Mouse (Mus musculus): Measurements from ENCODE around the gene Dgki. TPM values are rescaled to one million over a fixed set of nuclear protein-coding genes. Genes with fewer than 3 reads are reported as not detected.

Dgki gene
- polyA plus RNA-seq, 1 experiment from 2014 or later = 7.6 TPM

GRCm38 (mm10) chr6:37261236-37261852 is 38.6 kb downstream of the Dgki start:
- 0 out of 2 replicates have a peak, but pooled peaks cover 6% of the 10 kb centered on the region for H3K36me3 ChIP-seq (ENCODE audit: control insufficient read depth, insufficient read depth, low read length)
- no peaks in the 10 kb centered on the region for H3K9me3 ChIP-seq (replicated peaks; ENCODE audit: control insufficient read depth, low read length, poor library complexity, severe bottlenecking)
- H3K27ac ChIP-seq (ENCODE audit: low read length) = no peak overlapping the region
- H3K27me3 ChIP-seq (ENCODE audit: control insufficient read depth, insufficient read depth, low read depth, low read length) = no peaks in the 10 kb centered on the region
- no peak overlapping the region for H3K9ac ChIP-seq (ENCODE audit: low read depth, low read length)
- no peak overlapping the region for H3K4me3 ChIP-seq (ENCODE audit: low read depth, low read length)
- WGBS = 88% methylated on average over 10 of the region's 10 CpGs
- ATAC-seq = no peak
- H3K4me2 ChIP-seq (ENCODE audit: low read length) = no peak overlapping the region
- no peaks in the 10 kb centered on the region for H3K4me1 ChIP-seq (ENCODE audit: control insufficient read depth, insufficient read depth, low read length)

- Histone ChIP-seq H3K27ac (ENCODE audit: low read length) (no peak overlapping the region), H3K9me3 (replicated peaks; ENCODE audit: control insufficient read depth, low read length, poor library complexity, severe bottlenecking) (no peaks in the 10 kb centered on the region), H3K4me3 (ENCODE audit: low read depth, low read length) (no peak overlapping the region), H3K4me2 (ENCODE audit: low read length) (no peak overlapping the region), H3K9ac (ENCODE audit: low read depth, low read length) (no peak overlapping the region), H3K27me3 (ENCODE audit: control insufficient read depth, insufficient read depth, low read depth, low read length) (no peaks in the 10 kb centered on the region), H3K4me1 (ENCODE audit: control insufficient read depth, insufficient read depth, low read length) (no peaks in the 10 kb centered on the region), H3K36me3 (ENCODE audit: control insufficient read depth, insufficient read depth, low read length) (no peaks in the 10 kb centered on the region)
- ATAC-seq = no peak
- 88% methylated on average over 7 of the region's 7 CpGs for WGBS
Measured at GRCm38 (mm10) chr6:37258662-37259061, 41.3 kb downstream of the Dgki start.

- no peaks in the 10 kb centered on the region for H3K36me3 ChIP-seq (ENCODE audit: control insufficient read depth, insufficient read depth, low read length)
- no peaks in the 10 kb centered on the region for H3K4me1 ChIP-seq (ENCODE audit: control insufficient read depth, insufficient read depth, low read length)
- H3K27ac ChIP-seq (ENCODE audit: low read length) = no peak overlapping the region
- H3K27me3 ChIP-seq (ENCODE audit: control insufficient read depth, insufficient read depth, low read depth, low read length) = no peaks in the 10 kb centered on the region
- 59% methylated on average over 8 of the region's 8 CpGs for WGBS
- no peak overlapping the region for H3K9ac ChIP-seq (ENCODE audit: low read depth, low read length)
- H3K9me3 ChIP-seq (replicated peaks; ENCODE audit: control insufficient read depth, low read length, poor library complexity, severe bottlenecking) = no peaks in the 10 kb centered on the region
- no peak overlapping the region for H3K4me3 ChIP-seq (ENCODE audit: low read depth, low read length)
- ATAC-seq = no peak
- H3K4me2 ChIP-seq (ENCODE audit: low read length) = no peak overlapping the region
Measured at GRCm38 (mm10) chr6:37254144-37254543, 45.8 kb downstream of the Dgki start.

- Histone ChIP-seq H3K4me1 (ENCODE audit: control insufficient read depth, insufficient read depth, low read length) (no peaks in the 10 kb centered on the region), H3K4me3 (ENCODE audit: low read depth, low read length) (no peak overlapping the region), H3K4me2 (ENCODE audit: low read length) (no peak overlapping the region), H3K36me3 (ENCODE audit: control insufficient read depth, insufficient read depth, low read length) (no peaks in the 10 kb centered on the region), H3K27me3 (ENCODE audit: control insufficient read depth, insufficient read depth, low read depth, low read length) (no peaks in the 10 kb centered on the region), H3K9ac (ENCODE audit: low read depth, low read length) (no peak overlapping the region), H3K27ac (ENCODE audit: low read length) (no peak overlapping the region), H3K9me3 (replicated peaks; ENCODE audit: control insufficient read depth, low read length, poor library complexity, severe bottlenecking) (no peaks in the 10 kb centered on the region)
- ATAC-seq = no peak
- 92% methylated on average over 4 of the region's 4 CpGs for WGBS
Measured at GRCm38 (mm10) chr6:37252536-37252935, 47.4 kb downstream of the Dgki start.

DNA sequence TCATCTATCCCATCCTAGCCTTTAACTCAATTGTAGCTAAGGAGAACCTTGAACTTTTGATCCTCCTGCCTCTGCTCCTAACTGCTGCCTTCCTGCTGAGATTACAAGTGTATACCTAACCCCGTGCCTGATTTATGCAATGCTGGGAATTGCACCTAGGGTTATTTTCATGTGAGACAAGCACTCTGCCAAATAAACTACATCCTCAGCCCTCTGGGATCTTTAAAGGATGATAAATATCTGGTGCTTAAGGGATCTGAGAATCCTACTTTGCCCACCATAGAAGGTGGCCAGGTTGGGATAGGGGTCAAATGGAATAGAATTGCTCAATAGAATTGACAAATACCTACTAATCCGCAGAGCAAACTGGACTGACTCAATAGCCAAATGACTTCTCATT is 49.3 kb downstream of the Dgki start:
- no peak overlapping the region for H3K9ac ChIP-seq (ENCODE audit: low read depth, low read length)
- no peaks in the 10 kb centered on the region for H3K36me3 ChIP-seq (ENCODE audit: control insufficient read depth, insufficient read depth, low read length)
- H3K4me1 ChIP-seq (ENCODE audit: control insufficient read depth, insufficient read depth, low read length) = 0 out of 2 replicates have a peak, but pooled peaks cover 2% of the 10 kb centered on the region
- H3K27me3 ChIP-seq (ENCODE audit: control insufficient read depth, insufficient read depth, low read depth, low read length) = no peaks in the 10 kb centered on the region
- no peak for ATAC-seq
- H3K9me3 ChIP-seq (replicated peaks; ENCODE audit: control insufficient read depth, low read length, poor library complexity, severe bottlenecking) = no peaks in the 10 kb centered on the region
- no peak overlapping the region for H3K4me3 ChIP-seq (ENCODE audit: low read depth, low read length)
- H3K4me2 ChIP-seq (ENCODE audit: low read length) = no peak overlapping the region
- no peak overlapping the region for H3K27ac ChIP-seq (ENCODE audit: low read length)
- WGBS = 92% methylated on average over 2 of the region's 2 CpGs

DNA sequence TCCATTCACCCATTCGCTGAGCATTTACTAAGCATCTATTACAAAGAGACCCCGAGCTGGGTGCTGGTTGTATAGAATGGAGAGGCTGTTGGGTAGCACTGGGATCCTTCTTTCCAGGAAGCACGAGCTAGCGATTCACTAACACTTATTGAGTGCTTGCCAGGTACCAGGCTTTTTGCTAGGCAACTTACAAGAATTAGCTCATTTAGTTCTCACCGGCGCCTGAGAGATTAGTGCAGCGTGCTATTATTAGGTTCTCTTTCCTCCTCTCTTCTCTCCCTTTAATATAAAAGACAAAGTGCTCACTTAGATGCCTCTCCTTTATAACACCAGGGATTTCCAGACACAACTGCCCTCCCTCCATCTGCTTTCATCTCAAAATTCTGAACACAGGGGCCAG is 54.2 kb downstream of the Dgki start:
- no peaks in the 10 kb centered on the region for H3K36me3 ChIP-seq (ENCODE audit: control insufficient read depth, insufficient read depth, low read length)
- no peak overlapping the region for H3K9ac ChIP-seq (ENCODE audit: low read depth, low read length)
- H3K27ac ChIP-seq (ENCODE audit: low read length) = no peak overlapping the region
- no peaks in the 10 kb centered on the region for H3K27me3 ChIP-seq (ENCODE audit: control insufficient read depth, insufficient read depth, low read depth, low read length)
- no peaks in the 10 kb centered on the region for H3K9me3 ChIP-seq (replicated peaks; ENCODE audit: control insufficient read depth, low read length, poor library complexity, severe bottlenecking)
- no peak overlapping the region for H3K4me3 ChIP-seq (ENCODE audit: low read depth, low read length)
- peaks cover 8% of the 10 kb centered on the region for H3K4me1 ChIP-seq (ENCODE audit: control insufficient read depth, insufficient read depth, low read length)
- no peak overlapping the region for H3K4me2 ChIP-seq (ENCODE audit: low read length)
- 55% methylated on average over 7 of the region's 7 CpGs for WGBS
- 0 out of 2 replicates have a peak, but pooled peaks have one; percentile 42 for ATAC-seq

DNA sequence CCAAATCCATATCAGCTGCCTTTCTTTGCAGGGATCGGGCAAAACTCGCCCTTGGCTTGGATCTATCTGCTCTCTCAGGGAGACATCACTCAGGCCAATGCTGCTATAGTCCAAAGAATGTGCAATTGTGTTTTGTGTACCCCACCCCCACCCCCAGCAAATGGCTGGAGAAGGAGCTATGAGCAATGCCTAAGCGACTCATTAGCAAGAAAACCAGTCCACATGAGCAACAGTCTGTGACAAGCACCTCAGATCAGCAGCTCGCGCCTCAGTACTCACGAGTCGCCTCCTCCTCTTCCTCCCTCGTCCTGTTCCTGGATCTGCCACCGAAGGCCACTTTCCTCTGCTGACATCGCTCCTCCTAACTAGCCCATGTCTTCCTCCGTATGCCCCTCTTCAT is 55.9 kb downstream of the Dgki start:
- H3K4me2 ChIP-seq (ENCODE audit: low read length) = no peak overlapping the region
- peaks cover 8% of the 10 kb centered on the region for H3K4me1 ChIP-seq (ENCODE audit: control insufficient read depth, insufficient read depth, low read length)
- no peak overlapping the region for H3K9ac ChIP-seq (ENCODE audit: low read depth, low read length)
- no peaks in the 10 kb centered on the region for H3K9me3 ChIP-seq (replicated peaks; ENCODE audit: control insufficient read depth, low read length, poor library complexity, severe bottlenecking)
- 86% methylated on average over 11 of the region's 11 CpGs for WGBS
- H3K36me3 ChIP-seq (ENCODE audit: control insufficient read depth, insufficient read depth, low read length) = no peaks in the 10 kb centered on the region
- ATAC-seq = no peak
- no peak overlapping the region for H3K27ac ChIP-seq (ENCODE audit: low read length)
- no peak overlapping the region for H3K4me3 ChIP-seq (ENCODE audit: low read depth, low read length)
- H3K27me3 ChIP-seq (ENCODE audit: control insufficient read depth, insufficient read depth, low read depth, low read length) = no peaks in the 10 kb centered on the region

- Histone ChIP-seq H3K27ac (ENCODE audit: low read length) (no peak overlapping the region), H3K9me3 (replicated peaks; ENCODE audit: control insufficient read depth, low read length, poor library complexity, severe bottlenecking) (no peaks in the 10 kb centered on the region), H3K9ac (ENCODE audit: low read depth, low read length) (no peak overlapping the region), H3K4me1 (ENCODE audit: control insufficient read depth, insufficient read depth, low read length) (peaks cover 9% of the 10 kb centered on the region), H3K4me3 (ENCODE audit: low read depth, low read length) (no peak overlapping the region), H3K36me3 (ENCODE audit: control insufficient read depth, insufficient read depth, low read length) (no peaks in the 10 kb centered on the region), H3K4me2 (ENCODE audit: low read length) (no peak overlapping the region), H3K27me3 (ENCODE audit: control insufficient read depth, insufficient read depth, low read depth, low read length) (no peaks in the 10 kb centered on the region)
- no peak; the same call in 1 of the 2 replicates for ATAC-seq
- 33% methylated on average over 5 of the region's 5 CpGs for WGBS
Measured at GRCm38 (mm10) chr6:37242769-37243121, 57.2 kb downstream of the Dgki start.

DNA sequence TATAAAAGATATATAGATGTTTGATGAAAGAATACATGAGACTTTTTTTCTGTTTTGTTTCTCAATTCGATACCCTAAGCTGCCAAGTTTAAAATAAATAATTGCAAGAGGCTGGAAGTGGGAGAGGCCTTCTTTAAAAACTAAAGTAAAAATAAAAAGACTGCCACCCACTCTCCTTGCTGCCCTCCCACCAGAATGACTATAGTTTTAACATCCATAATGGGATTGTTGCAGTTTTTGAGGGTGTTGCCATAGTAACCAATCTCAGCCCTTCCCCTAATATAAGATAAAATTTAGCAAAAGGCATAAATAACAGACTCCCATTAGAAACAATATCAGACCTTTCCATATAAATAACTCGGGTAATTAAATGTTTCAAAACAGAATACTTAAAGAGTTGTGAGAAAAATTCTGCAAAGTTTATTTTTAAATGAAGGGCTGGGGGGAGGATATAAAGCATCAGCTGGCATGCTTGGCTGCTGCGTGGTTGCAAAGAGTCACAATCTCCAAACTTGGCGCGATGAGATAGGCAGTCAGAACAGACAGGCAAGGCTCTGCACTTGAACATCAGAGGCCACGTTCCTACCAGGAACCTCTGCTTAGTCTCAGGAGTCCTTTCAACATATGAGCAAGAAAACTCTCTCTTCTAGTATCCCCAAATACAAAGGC is 57.8 kb downstream of the Dgki start:
- no peak for ATAC-seq
- no peak overlapping the region for H3K27ac ChIP-seq (ENCODE audit: low read length)
- 30% methylated on average over 6 of the region's 6 CpGs for WGBS

More for the DNA sequence above, 57.8 kb downstream of the Dgki start:
- no peak overlapping the region for H3K9ac ChIP-seq (ENCODE audit: low read depth, low read length)
- H3K27me3 ChIP-seq (ENCODE audit: control insufficient read depth, insufficient read depth, low read depth, low read length) = no peaks in the 10 kb centered on the region
- no peaks in the 10 kb centered on the region for H3K36me3 ChIP-seq (ENCODE audit: control insufficient read depth, insufficient read depth, low read length)
- peaks cover 10% of the 10 kb centered on the region for H3K4me1 ChIP-seq (ENCODE audit: control insufficient read depth, insufficient read depth, low read length)
- no peak overlapping the region for H3K4me2 ChIP-seq (ENCODE audit: low read length)
- H3K9me3 ChIP-seq (replicated peaks; ENCODE audit: control insufficient read depth, low read length, poor library complexity, severe bottlenecking) = no peaks in the 10 kb centered on the region
- H3K4me3 ChIP-seq (ENCODE audit: low read depth, low read length) = no peak overlapping the region
